21 mouse cellular contexts compared by ENCODE assay signal in the genomic region with DNA sequence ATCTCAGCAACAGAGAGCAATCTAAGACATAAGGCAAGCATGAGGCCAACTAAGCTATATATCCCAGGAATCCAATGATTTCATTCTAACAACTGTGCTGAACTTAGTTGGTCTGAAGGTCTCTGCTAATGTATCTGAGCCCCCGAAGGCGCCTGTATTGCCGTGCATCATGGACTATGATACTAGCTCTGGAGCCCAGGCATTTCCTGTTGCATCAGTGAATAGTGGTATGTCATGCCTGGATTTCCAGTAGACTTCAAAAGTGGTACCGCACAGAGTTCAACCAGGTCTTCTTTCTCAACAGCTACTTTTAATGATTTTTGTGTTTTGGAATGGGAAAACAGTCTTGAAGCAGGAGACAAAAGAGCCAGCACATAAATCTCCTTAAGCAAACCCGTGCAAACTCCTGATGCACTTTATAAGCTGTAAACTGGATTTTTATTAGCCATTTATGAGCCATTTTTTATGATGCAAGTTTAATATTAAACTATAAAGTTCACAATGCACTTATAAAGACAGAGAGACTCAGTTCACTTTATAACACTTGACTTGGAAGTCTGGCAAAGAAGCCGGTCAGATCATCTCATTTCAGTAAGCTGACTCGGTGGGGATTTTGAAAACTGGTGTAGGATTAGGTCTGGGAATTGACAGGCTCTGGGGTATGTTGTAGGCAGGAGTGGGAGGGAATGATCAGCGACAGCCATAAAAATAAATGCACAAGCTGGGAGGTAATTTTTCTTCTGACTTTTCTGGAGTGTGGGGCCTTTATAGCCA.
"Had no signal": no experiment of that assay in that cellular context is flagged by ENCODE, and none has a peak within 500 bp of the region (broad histone marks: within the 10 kb centered on the region; RNA-seq: fewer than 3 reads in every experiment).

No protein-coding gene starts in this region.

- H3K4me3 ChIP-seq: liver, embryonic 12.5 days; liver, embryonic 15.5 days; lung, embryonic 15.5 days; megakaryocyte, embryonic 14.5 days; midbrain, embryonic 10.5 days; midbrain, embryonic 13.5 days; stomach, embryonic 15.5 days had no signal

- H3K4me1 ChIP-seq: liver, embryonic 12.5 days; liver, embryonic 15.5 days; lung, embryonic 15.5 days; megakaryocyte, embryonic 14.5 days; midbrain, embryonic 10.5 days; midbrain, embryonic 13.5 days; stomach, embryonic 15.5 days had no signal

- H3K9ac ChIP-seq: liver, embryonic 12.5 days; liver, embryonic 15.5 days; lung, embryonic 15.5 days; midbrain, embryonic 13.5 days; stomach, embryonic 15.5 days had no signal

- DNase-seq: kidney, adult 11 months; kidney, adult 9 months; kidney, postnatal 25 days; layer of hippocampus, postnatal 36 days; liver; lung, adult 18-20 months; lung, postnatal 10 days; lung, postnatal 36 days; right cerebral cortex, adult 18-20 months; right cerebral cortex, postnatal 14 days; right cerebral cortex, postnatal 4 days; spleen, adult 18-20 months; thymus, postnatal 25 days had no signal

- ATAC-seq: liver, embryonic 12.5 days; midbrain, embryonic 13.5 days; midbrain, embryonic 16.5 days had no signal

- H3K27me3 ChIP-seq: liver, embryonic 12.5 days; liver, embryonic 15.5 days; lung, embryonic 15.5 days; megakaryocyte, embryonic 14.5 days; midbrain, embryonic 13.5 days; stomach, embryonic 15.5 days had no signal

- H3K27ac ChIP-seq: liver, embryonic 12.5 days; liver, embryonic 15.5 days; lung, embryonic 15.5 days; midbrain, embryonic 10.5 days; midbrain, embryonic 13.5 days; stomach, embryonic 15.5 days had no signal

- H3K4me2 ChIP-seq: liver, embryonic 12.5 days; liver, embryonic 15.5 days; lung, embryonic 15.5 days; midbrain, embryonic 13.5 days; stomach, embryonic 15.5 days had no signal

- H3K36me3 ChIP-seq: liver, embryonic 12.5 days; liver, embryonic 15.5 days; lung, embryonic 15.5 days; midbrain, embryonic 10.5 days; midbrain, embryonic 13.5 days; stomach, embryonic 15.5 days had no signal

- H3K9me3 ChIP-seq: liver, embryonic 15.5 days; lung, embryonic 15.5 days; midbrain, embryonic 10.5 days; midbrain, embryonic 13.5 days; stomach, embryonic 15.5 days had no signal
